Mouse (Mus musculus) fat pad, adult 2 months (tissue): ENCODE data around the gene Zfp319.
A peak's percentile ranks its signal among the peaks of the same experiment; 100 is the strongest.

Source experiments
- DNase-seq: peaks from one replicate; pipeline ENCODE4 v3.0.0-alpha.2; 2011; ENCODE audit warnings: low read depth, low spot score; ENCODE audit errors: extremely low read depth

Gene Zfp319

DNA sequence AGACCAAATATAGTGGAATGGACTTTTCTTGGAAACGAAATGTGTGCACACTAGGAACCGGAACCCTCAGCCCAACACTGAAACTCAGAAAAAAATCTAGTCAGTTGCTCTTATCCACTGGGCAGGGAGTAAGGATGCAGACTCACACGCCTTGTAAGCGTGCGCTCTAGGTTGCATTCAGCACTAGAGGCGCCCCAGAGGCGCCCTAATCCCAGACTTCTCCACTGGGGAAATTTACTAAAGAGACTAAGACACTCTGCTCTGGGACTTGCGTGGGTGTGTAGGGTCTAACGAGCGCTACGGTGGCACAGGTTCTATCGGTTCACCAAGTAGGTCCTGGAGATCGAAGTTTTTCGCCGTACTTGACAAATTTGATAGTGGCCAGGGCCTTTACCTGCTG lies 19.7 kb upstream of the Zfp319 start:
- no peak for DNase-seq

- peak; percentile 85 for DNase-seq
Measured at GRCm38 (mm10) chr8:95348811-95349630, 17.3 kb upstream of the Zfp319 start.

DNA sequence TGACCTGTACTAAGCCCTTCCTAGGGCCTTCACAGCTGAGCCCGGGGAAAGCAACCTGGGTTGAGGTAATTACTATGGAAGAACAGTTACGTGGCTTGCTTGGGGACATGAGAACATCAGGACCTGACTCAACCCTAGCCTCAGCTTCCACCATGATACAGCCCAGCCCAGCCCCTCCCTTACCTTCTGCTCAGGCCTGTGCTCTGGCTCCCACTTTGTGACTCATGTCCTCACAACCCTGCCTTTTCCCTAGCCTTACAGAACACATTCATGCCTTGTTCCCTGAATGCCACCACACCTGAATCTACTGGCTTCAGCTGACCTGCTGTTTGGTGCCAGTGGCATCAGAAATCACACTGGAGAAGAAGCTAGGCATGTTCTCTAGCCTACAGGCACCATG lies 16.6 kb upstream of the Zfp319 start:
- DNase-seq, result no peak

- no peak for DNase-seq
Measured at GRCm38 (mm10) chr8:95346643-95347545, 15.1 kb upstream of the Zfp319 start.

DNA sequence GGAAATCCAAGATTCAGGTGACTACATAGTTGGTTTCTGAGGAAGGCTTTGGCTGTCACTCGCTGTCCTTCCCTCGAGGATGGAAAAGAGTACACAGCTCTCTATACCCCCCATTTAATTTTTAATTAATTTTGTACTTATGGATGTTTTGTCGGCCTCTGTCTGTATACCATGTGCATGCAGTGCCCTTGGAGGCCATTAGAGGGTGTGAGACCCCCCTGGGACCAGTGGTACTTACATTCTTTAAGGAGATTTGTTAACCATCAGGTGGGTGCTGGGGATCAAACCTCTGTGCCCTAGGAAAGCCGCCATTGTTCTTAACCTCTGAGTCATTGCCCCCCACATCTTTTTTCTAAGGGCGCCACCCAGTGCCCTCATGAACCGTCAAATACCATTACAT lies 12.9 kb upstream of the Zfp319 start:
- DNase-seq, result no peak

GRCm38 (mm10) chr8:95341721-95342120 lies 10.0 kb upstream of the Zfp319 start:
- no peak for DNase-seq

DNA sequence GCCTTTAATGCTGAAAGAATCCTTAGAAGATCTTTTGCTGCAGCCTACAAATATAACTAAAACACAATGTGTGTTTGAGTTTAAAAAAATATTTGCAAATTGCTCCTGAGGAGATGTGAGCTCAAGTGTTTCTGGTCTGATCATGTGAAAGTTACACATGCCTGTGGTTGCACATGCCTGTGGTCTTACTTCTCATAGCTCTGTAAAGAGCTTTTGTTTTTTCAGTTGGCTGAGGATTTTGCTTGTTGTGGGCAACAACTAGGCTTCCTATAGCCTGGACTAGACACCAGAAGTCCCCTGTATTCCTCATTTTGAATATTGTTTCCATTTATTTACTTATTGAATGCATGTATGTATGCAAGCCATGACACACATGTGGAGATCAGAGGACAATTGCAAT lies 4.6 kb upstream of the Zfp319 start:
- no peak for DNase-seq

DNA sequence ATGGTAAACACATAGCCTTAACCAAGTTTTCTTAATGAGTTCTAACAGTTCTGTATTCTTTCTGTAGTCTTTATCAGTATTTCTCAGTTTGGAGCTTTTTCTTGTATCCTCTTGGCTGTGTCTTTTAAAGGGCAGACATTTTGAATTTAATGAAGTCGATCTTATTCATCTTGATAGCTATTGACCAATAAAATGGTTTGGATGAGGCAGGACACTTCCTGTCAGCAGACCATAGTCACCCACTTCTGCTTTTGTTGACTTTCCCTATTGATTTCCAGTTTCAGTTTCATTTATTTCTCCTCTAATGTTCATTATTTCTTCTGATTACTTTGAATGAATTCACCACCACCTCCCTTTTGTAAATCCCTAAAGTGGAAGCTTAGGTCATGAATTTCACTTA lies 4.0 kb upstream of the Zfp319 start:
- no peak for DNase-seq

DNA sequence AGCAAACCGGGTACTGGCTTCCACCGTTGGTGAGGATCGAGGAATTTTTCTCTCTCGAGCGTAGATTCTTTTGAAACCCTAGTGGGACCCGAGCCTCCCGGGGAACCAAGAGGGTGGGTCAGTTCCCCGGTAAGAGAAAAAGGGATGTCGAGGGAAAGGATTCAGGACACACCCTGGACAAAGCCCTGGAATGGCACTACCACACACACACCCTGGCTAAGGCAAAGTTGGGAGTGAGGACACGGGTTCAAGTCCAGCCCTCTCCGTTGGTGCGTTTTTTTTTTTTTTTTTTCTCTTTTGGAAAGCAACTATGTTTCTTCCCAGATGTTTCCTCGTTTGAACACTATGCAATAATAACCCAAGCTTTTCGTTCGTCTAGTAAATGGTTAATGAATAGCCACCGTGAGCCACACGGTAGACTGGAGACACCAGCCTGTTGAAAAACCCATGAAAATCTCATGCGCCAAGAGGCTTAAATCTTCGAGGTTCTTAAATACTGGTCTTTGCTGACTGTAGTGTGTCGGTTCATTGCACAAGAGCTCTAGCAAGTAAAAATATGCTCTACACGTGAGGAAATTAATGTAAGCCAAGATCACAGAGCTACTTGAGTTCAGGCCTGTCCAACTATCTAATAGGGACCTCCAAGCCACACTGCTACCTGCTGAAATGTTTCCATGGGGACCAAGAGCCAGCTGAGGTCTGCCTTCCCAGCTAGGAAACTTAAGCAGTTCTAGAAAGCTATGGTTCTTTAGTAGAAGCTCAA lies 868 bp upstream of the Zfp319 start:
- DNase-seq, result no peak

- DNase-seq, result no peak
Measured at GRCm38 (mm10) chr8:95331156-95331719, 512 bp downstream of the Zfp319 start.

DNA sequence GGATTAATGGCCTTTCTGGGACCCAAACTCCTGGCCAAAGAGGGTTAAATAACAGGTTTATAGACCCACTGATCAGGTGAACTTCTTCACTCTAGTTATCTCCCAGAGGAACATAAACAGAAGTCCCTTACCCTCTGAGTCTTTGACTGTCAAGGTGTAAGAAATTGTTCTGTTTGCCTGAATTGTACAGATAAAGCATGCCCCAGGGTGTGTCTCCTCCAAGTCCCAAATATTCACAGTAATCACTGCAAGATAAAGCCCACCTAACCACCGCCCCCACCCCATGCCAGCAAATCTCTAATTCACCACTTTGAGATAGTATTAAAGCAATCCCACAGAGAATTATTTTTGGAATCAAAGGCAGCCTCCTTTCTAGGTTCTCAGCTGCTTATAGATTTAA lies 1.4 kb downstream of the Zfp319 start:
- no peak for DNase-seq

- DNase-seq, result no peak
Measured at GRCm38 (mm10) chr8:95327866-95328465, 3.8 kb downstream of the Zfp319 start.

DNA sequence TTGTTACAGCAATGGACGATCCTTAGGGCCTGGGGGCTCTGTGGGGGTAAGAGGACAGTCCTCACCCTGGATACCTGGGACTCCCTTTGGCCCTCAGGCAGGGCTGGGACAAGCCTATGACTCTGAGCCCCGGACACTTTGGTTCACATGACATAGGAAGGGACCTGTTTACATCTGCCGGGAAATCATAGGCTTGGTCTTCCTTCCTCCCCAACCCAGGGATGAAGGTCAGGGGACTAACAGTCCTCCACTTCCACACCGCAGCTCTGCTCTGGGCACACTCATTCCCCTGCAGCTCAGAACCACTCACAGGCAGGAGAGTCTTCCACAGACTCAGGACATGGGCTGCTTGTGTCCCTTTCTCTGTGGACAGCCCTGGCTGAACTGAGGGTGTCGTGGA lies 4.9 kb downstream of the Zfp319 start:
- DNase-seq, result no peak

DNA sequence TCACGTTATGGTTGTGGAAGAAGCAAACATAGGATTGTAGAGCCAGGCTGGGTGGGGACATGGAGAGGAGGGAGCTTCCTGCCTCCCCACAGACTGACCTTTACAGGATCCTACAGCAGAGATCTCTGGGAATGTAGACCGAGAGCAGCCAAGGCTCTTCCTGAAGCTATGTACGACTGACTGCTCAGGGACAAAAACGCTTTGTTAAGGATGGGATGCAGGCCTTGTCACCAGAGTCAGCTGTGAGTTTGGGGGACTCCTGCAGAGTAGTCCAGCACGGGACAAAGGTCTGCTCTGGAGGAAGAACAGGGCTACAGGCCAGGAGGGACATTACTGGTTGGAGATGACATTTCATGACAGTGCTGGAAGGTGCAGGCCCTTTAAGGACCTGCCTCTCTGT lies 7.1 kb downstream of the Zfp319 start:
- no peak for DNase-seq

- no peak for DNase-seq
Measured at GRCm38 (mm10) chr8:95323201-95323600, 8.5 kb downstream of the Zfp319 start.

DNA sequence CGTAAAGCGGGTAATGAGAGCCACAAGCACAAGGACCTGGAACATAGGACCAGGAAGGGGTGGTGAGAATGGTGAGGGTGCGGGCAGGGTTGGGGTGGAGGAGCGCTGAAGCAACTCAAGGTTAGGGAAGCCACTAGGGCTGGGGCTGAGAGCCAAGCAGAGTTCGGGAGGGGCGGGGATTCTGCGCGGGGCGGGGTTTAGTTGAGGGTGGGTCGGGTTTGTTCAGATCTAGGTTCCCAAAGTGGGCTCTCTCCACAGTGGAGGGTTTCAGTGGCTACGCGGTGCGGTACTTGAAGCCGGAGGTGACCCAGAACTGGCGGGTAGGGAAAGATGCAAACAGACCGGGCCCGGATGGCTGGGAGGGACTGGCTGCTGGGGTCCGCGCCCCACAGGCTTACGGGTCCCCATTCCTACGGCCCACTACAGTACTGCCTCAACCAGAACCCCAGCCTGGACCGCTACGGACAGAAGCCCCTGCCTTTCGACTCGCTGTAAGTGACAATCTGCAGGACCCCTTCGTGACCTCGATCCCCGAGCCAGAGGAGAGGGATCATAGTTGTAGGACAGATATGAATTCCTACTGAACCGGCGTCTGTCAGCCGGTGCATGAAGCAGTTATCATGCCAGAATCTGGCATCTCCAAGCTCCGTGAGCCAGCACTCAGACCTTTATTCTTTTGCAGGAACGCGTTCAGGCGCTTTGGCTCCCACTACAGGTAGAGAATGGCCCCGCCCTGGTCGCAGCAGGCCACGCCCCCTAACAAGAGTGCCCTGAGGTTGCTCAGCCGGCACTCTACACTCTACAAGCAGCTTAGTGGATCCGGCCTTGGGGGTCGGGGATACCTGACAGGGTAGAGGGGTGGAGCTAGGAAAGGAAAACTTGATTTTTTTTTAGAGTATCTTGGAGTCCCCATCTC lies 11.3 kb downstream of the Zfp319 start:
- no peak for DNase-seq

GRCm38 (mm10) chr8:95315350-95315749 lies 16.4 kb downstream of the Zfp319 start:
- DNase-seq, result no peak

- no peak for DNase-seq
Measured at GRCm38 (mm10) chr8:95314707-95315106, 17.0 kb downstream of the Zfp319 start.

GRCm38 (mm10) chr8:95313857-95314256 lies 17.9 kb downstream of the Zfp319 start:
- DNase-seq, result no peak

DNA sequence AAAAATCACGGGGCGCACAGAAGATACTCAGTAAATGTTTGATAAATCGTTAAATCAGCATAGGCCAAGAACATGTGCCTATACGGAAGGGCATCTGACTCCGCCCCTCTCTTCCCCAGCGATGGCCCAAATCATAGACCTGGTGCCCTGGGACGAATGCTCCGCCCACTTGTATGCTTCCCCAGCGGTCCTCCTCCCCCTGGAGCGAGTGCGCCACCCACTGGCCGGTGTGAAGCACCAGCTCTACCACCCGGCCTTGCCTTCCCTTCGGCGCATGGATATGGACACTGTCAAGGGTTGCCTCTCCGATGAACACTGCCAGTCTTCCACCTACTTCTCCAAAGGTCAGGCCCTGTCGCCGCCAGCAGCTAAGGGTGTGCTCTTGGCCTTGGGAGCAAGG lies 18.9 kb downstream of the Zfp319 start:
- no peak for DNase-seq
